Mouse (Mus musculus): Measurements from ENCODE around the gene Gm44596.

- TF ChIP-seq POLR2A (IDR thresholded peaks at IDR 0.05; ENCODE audit: control insufficient read depth, extremely low read depth, insufficient read depth, low read length, poor library complexity) (no peak), CTCF (IDR thresholded peaks at IDR 0.05; ENCODE audit: borderline replicate concordance, control insufficient read depth, extremely low read depth, insufficient read depth, low read length, poor library complexity) (no peak)
These were observed 48.4 kb downstream of the Gm44596 start for GRCm38 (mm10) chr6:128423496-128424268.
